Mouse (Mus musculus) stomach, embryonic 14.5 days (tissue): ENCODE results near the gene Tex2. TPM values are rescaled to one million over a fixed set of nuclear protein-coding genes. Genes with fewer than 3 reads are reported as not detected.
"Not testable (repeated sequence)": the region's sequence is repeated elsewhere in the genome, so short reads cannot be mapped to it uniquely, and the experiment has no call there.

Experiments
- ATAC-seq: fragments of 200-750 bp; cut with Nextera tagmentation; 2 replicates; pipeline ENCODE4 v1.8.0; 2017; ENCODE audit warnings: low read depth, moderate TSS enrichment; ENCODE audit not compliant: insufficient number of reproducible peaks, insufficient read depth, low FRiP score
- H3K27ac ChIP-seq: fragments of 300-500 bp; sonication (generic); 2 replicates; pipeline ENCODE4 v1.5.1; 2014; ENCODE audit warnings: mild to moderate bottlenecking, low read length, moderate library complexity, mixed read lengths
- H3K27me3 ChIP-seq: fragments of 300-500 bp; sonication (generic); 2 replicates; pipeline ENCODE4 v1.6.1; 2014; ENCODE audit warnings: low read length, control low read depth, mixed read lengths; ENCODE audit not compliant: control insufficient read depth, insufficient read depth
- H3K36me3 ChIP-seq: fragments of 300-500 bp; sonication (generic); 2 replicates; pipeline ENCODE4 v1.6.1; 2014; ENCODE audit warnings: mild to moderate bottlenecking, control low read depth, low read length, moderate library complexity, mixed read lengths; ENCODE audit not compliant: control insufficient read depth, insufficient read depth
- H3K4me1 ChIP-seq: fragments of 300-500 bp; sonication (generic); 2 replicates; pipeline ENCODE4 v1.6.1; 2014; ENCODE audit warnings: low read length, control low read depth, mixed read lengths; ENCODE audit not compliant: control insufficient read depth, insufficient read depth
- H3K4me2 ChIP-seq: fragments of 300-500 bp; sonication (generic); replicated peaks from 2 replicates; pipeline ENCODE4 v1.6.1; 2014; ENCODE audit warnings: low read depth, low read length, control low read depth
- H3K4me3 ChIP-seq: fragments of 300-500 bp; sonication (generic); 2 replicates; pipeline ENCODE4 v1.5.1; 2014; ENCODE audit warnings: low read depth, low read length, control low read depth
- H3K9ac ChIP-seq: fragments of 300-500 bp; sonication (generic); replicated peaks from 2 replicates; pipeline ENCODE4 v1.6.1; 2014; ENCODE audit warnings: low read depth, mild to moderate bottlenecking, control low read depth, low read length, moderate library complexity, mixed read lengths
- H3K9me3 ChIP-seq: fragments of 300-500 bp; sonication (generic); 2 replicates; pipeline ENCODE4 v1.6.1; 2016; ENCODE audit warnings: low read depth, low read length, control low read depth; ENCODE audit not compliant: control insufficient read depth
- WGBS: fragments of 180-500 bp; shearing (Covaris S2); extraction: QIAGEN DNeasy Blood & Tissue Kit; methylation state at CpG from one replicate; pipeline ENCODE4 v1.1.7; 2014; 5-methylcytosine and 5-hydroxymethylcytosine counted together
- polyA plus RNA-seq: library from polyadenylated mRNA; unstranded; fragments of >200 nt; fragmentation: Nextera tagmentation; extraction: Ambion mirVana; gene quantifications from 2 replicates; pipeline ENCODE4 v1.2.1, GENCODE M21; 2014

Gene Tex2
- polyA plus RNA-seq, 1 experiment from 2014 or later = 9.8 TPM

- H3K4me3 ChIP-seq = no peak overlapping the region
- no peaks in the 10 kb centered on the region for H3K27me3 ChIP-seq
- 87% methylated on average over 8 of the region's 8 CpGs for WGBS
- no peak overlapping the region for H3K9ac ChIP-seq
- H3K9me3 ChIP-seq = no peaks in the 10 kb centered on the region
- no peaks in the 10 kb centered on the region for H3K4me1 ChIP-seq
- no peak for ATAC-seq
- no peak overlapping the region for H3K4me2 ChIP-seq
- no peak overlapping the region for H3K27ac ChIP-seq
- H3K36me3 ChIP-seq = no peaks in the 10 kb centered on the region
Measured at GRCm38 (mm10) chr11:106580468-106580867, 32.8 kb downstream of the Tex2 start.

GRCm38 (mm10) chr11:106579957-106580356, 33.3 kb downstream of the Tex2 start:
- H3K9me3 ChIP-seq = no peaks in the 10 kb centered on the region
- H3K9ac ChIP-seq = no peak overlapping the region
- H3K4me1 ChIP-seq = no peaks in the 10 kb centered on the region
- H3K4me2 ChIP-seq = no peak overlapping the region
- no peak overlapping the region for H3K27ac ChIP-seq
- ATAC-seq = no peak
- H3K4me3 ChIP-seq = no peak overlapping the region
- no peaks in the 10 kb centered on the region for H3K27me3 ChIP-seq
- H3K36me3 ChIP-seq = no peaks in the 10 kb centered on the region
- 35% methylated on average over 5 of the region's 5 CpGs for WGBS

GRCm38 (mm10) chr11:106579146-106579545, 34.1 kb downstream of the Tex2 start:
- Histone ChIP-seq H3K4me2 (no peak overlapping the region), H3K9ac (no peak overlapping the region), H3K36me3 (no peaks in the 10 kb centered on the region), H3K4me1 (no peaks in the 10 kb centered on the region), H3K4me3 (no peak overlapping the region), H3K27ac (no peak overlapping the region), H3K27me3 (no peaks in the 10 kb centered on the region), H3K9me3 (no peaks in the 10 kb centered on the region)
- 77% methylated on average over 2 of the region's 2 CpGs for WGBS
- ATAC-seq = no peak

GRCm38 (mm10) chr11:106577624-106578355, 35.4 kb downstream of the Tex2 start:
- H3K27me3 ChIP-seq, H3K27ac ChIP-seq, ATAC-seq, H3K9me3 ChIP-seq, H3K4me3 ChIP-seq, H3K9ac ChIP-seq, H3K36me3 ChIP-seq, H3K4me2 ChIP-seq: not testable (repeated sequence)
- 95% methylated on average over 10 of the region's 10 CpGs for WGBS
- H3K4me1 ChIP-seq = peaks cover 10% of the 10 kb centered on the region

- Histone ChIP-seq H3K36me3 (no peaks in the 10 kb centered on the region), H3K9ac (no peak overlapping the region), H3K4me1 (peaks cover 19% of the 10 kb centered on the region), H3K9me3 (no peaks in the 10 kb centered on the region), H3K27ac (no peak overlapping the region), H3K27me3 (no peaks in the 10 kb centered on the region), H3K4me2 (no peak overlapping the region), H3K4me3 (no peak overlapping the region)
- WGBS = 77% methylated on average over 9 of the region's 9 CpGs
- ATAC-seq = no peak
Measured at GRCm38 (mm10) chr11:106574456-106574855, 38.8 kb downstream of the Tex2 start.

GRCm38 (mm10) chr11:106573476-106574240, 39.6 kb downstream of the Tex2 start:
- Histone ChIP-seq H3K4me2 (no peak overlapping the region), H3K9ac (no peak overlapping the region), H3K4me3 (no peak overlapping the region), H3K9me3 (no peaks in the 10 kb centered on the region), H3K27ac (peak overlapping the region; percentile 1; the same call in 1 of the 2 replicates), H3K27me3 (no peaks in the 10 kb centered on the region), H3K4me1 (peaks cover 19% of the 10 kb centered on the region), H3K36me3 (no peaks in the 10 kb centered on the region)
- 43% methylated on average over 9 of the region's 9 CpGs for WGBS
- no peak for ATAC-seq

- Histone ChIP-seq H3K9me3 (no peaks in the 10 kb centered on the region), H3K9ac (no peak overlapping the region)
- ATAC-seq = no peak; the same call in 1 of the 2 replicates
Measured at GRCm38 (mm10) chr11:106572958-106573357, 40.3 kb downstream of the Tex2 start.

GRCm38 (mm10) chr11:106572020-106572782, 41.0 kb downstream of the Tex2 start:
- no peak for ATAC-seq
- peaks cover 19% of the 10 kb centered on the region for H3K4me1 ChIP-seq
- H3K27ac ChIP-seq = no peak overlapping the region; the same call in 1 of the 2 replicates
- WGBS = 48% methylated on average over 15 of the region's 15 CpGs
- H3K9ac ChIP-seq = no peak overlapping the region
- H3K4me2 ChIP-seq = no peak overlapping the region
- H3K4me3 ChIP-seq = no peak overlapping the region
- H3K36me3 ChIP-seq = peaks cover 3% of the 10 kb centered on the region; the same call in 1 of the 2 replicates
- no peaks in the 10 kb centered on the region for H3K27me3 ChIP-seq
- no peaks in the 10 kb centered on the region for H3K9me3 ChIP-seq

More at GRCm38 (mm10) chr11:106572958-106573357, 40.3 kb downstream of the Tex2 start:
- Histone ChIP-seq H3K4me3 (no peak overlapping the region), H3K27ac (peak overlapping the region; percentile 1; the same call in 1 of the 2 replicates), H3K36me3 (no peaks in the 10 kb centered on the region), H3K27me3 (no peaks in the 10 kb centered on the region), H3K4me2 (no peak overlapping the region), H3K4me1 (peaks cover 19% of the 10 kb centered on the region)
- 31% methylated on average over 9 of the region's 9 CpGs for WGBS
